17 mouse cellular contexts compared by ENCODE assay signal in the genomic region with DNA sequence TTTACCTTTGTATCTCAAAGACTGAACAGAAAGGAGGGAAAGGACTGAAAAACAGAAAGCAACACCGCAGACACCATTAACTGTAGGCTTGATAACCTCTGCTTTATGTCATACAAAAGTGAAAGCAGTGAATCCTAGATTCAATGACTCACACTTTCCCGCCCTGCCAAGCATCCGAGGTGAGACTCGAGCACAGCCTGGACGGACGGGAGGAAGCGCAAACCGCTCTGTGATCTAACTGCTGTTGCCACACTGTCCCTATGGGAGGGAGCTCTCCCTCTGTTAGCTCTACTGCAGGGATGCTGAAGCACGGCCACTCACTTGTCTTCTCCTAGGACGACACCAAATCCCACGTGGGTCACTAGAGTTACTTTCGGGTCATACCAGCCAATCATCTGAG. TPM values are rescaled to one million over a fixed set of nuclear protein-coding genes. Genes with fewer than 3 reads are reported as not detected.
DNase-seq lines count a peak whose midpoint lies in the region; ATAC-seq lines count a peak whose summit lies in the region.
"Had no signal": no experiment of that assay in that cellular context is flagged by ENCODE, and none has a peak within 500 bp of the region (broad histone marks: within the 10 kb centered on the region; RNA-seq: fewer than 3 reads in every experiment).

No protein-coding gene starts in this region.

- ATAC-seq in activated CD4-positive, CD25-positive, alpha-beta regulatory T cell, adult 4 months = no peak
- ATAC-seq: forebrain, embryonic 15.5 days; forebrain, postnatal 0 days had no signal

- DNase-seq in 416B (ENCODE audit: low read depth) (peak; percentile 54), MN1 (ENCODE audit: low spot score) (peak; percentile 88)
- no peak for DNase-seq in kidney, adult 9 months
- no peak for DNase-seq in kidney, postnatal 4 days
- DNase-seq: adrenal gland, adult 8-10 months; adrenal gland, postnatal 14 days; adrenal gland, postnatal 36 days; cerebellum, adult 11-12 months; cerebellum, adult 2 months; cerebellum, adult 9-10 months; cerebellum, postnatal 10 days; cerebellum, postnatal 25 days; forebrain, postnatal 0 days had no signal

RNA-seq across cellular contexts. Expression of a gene that starts 17.6 kb away (rescaled TPM):
- not detected for polyA plus RNA-seq in activated CD4-positive, CD25-positive, alpha-beta regulatory T cell, adult 4 months (2017; shearing (Covaris generic))
- polyA plus RNA-seq: erythroblast, embryonic 14.5 days; G1E had no signal

RNA-seq across cellular contexts. Expression of a gene that starts 18.0 kb away (rescaled TPM):
- polyA plus RNA-seq in activated CD4-positive, CD25-positive, alpha-beta regulatory T cell, adult 4 months (2017; shearing (Covaris generic)) = 10 to 100 TPM; 69.3 to 75.2 TPM

RNA-seq across cellular contexts. Expression of a gene that starts 47.0 kb away (rescaled TPM):
- 1 to 10 TPM; 7.7 to 8.5 TPM for polyA plus RNA-seq in activated CD4-positive, CD25-positive, alpha-beta regulatory T cell, adult 4 months (2017; shearing (Covaris generic))

Comparison
In these comparisons a context has a peak if more than half of its experiments do, and no peak if none do; other contexts are left out.
1. DNase-seq: peak in 416B (single experiment) and MN1 (single experiment); none in kidney, adult 9 months (single experiment) and kidney, postnatal 4 days (0 of 2).